Mouse (Mus musculus) liver, embryonic 14.5 days (tissue): Measurements from ENCODE around the gene Cftr.

Experiments
- CTCF ChIP-seq: IDR thresholded peaks from 2 replicates; pipeline ENCODE4 v1.5.1; 2016; ENCODE audit warnings: antibody characterized with exemption, low read depth, control low read depth
- EP300 ChIP-seq: IDR thresholded peaks from 2 replicates; pipeline ENCODE4 v1.6.1; 2016; ENCODE audit warnings: antibody characterized with exemption, low read depth

- no peak for TF ChIP-seq CTCF
- TF ChIP-seq EP300, result no peak
These were observed 78.0 kb downstream of the Cftr start for GRCm38 (mm10) chr6:18248464-18248863.
